Mouse (Mus musculus) urinary bladder, postnatal 0 days (tissue): ENCODE measurements around the gene Pbdc1. TPM values are rescaled to one million over a fixed set of nuclear protein-coding genes. Genes with fewer than 3 reads are reported as not detected.

Experiments
- polyA plus RNA-seq: library from polyadenylated mRNA; unstranded; fragments of >200 nt; fragmentation: Nextera tagmentation; extraction: Ambion mirVana; gene quantifications from 2 replicates; pipeline ENCODE4 v1.2.1, GENCODE M21; 2015

The Pbdc1 gene
- polyA plus RNA-seq, result 24.8 and 30.4 TPM in 2 replicates

GRCm38 (mm10) chrX:105079615-105080092, at the start of gene Pbdc1:
Gene Pbdc1, plus strand, starts transcription at chrX:105079756.

GRCm38 (mm10) chrX:105120275-105121226, 41.0 kb downstream of the Pbdc1 start, which contains the start of gene Magee1:
Gene Magee1, plus strand, starts transcription at chrX:105120378.

Other genes starting within 250 kb of the Pbdc1 start
- 1.6 and 1.9 TPM in 2 replicates for gene Magee2, start 222.5 kb upstream of the Pbdc1 start, polyA plus RNA-seq
- 8.8 and 10.1 TPM in 2 replicates for gene Magee1, start 40.6 kb downstream of the Pbdc1 start, polyA plus RNA-seq